Mouse (Mus musculus) spleen, postnatal 4 days (tissue): ENCODE results near the gene Lamb1.

Experiments
- DNase-seq, 2 experiments: peaks; one replicate each; pipeline ENCODE4 v3.0.0; 2022; ENCODE audit warnings: low spot score in 2 of 2

The Lamb1 gene

GRCm38 (mm10) chr12:31283617-31284136, 18.6 kb downstream of the Lamb1 start:
- DNase-seq, result no peak

GRCm38 (mm10) chr12:31289046-31289445, 24.0 kb downstream of the Lamb1 start:
- no peak for DNase-seq

GRCm38 (mm10) chr12:31290951-31291350, 25.9 kb downstream of the Lamb1 start:
- DNase-seq, result no peak

- no peak for DNase-seq
Measured at GRCm38 (mm10) chr12:31293361-31294142, 28.5 kb downstream of the Lamb1 start.

- no peak for DNase-seq
Measured at GRCm38 (mm10) chr12:31294526-31294925, 29.5 kb downstream of the Lamb1 start.

- DNase-seq, result no peak
Measured at GRCm38 (mm10) chr12:31294996-31295395, 30.0 kb downstream of the Lamb1 start.

- no peak for DNase-seq
Measured at GRCm38 (mm10) chr12:31295505-31295904, 30.5 kb downstream of the Lamb1 start.

- DNase-seq, result no peak
Measured at GRCm38 (mm10) chr12:31296097-31296496, 31.1 kb downstream of the Lamb1 start.

GRCm38 (mm10) chr12:31298122-31298521, 33.1 kb downstream of the Lamb1 start:
- DNase-seq, result no peak

- no peak for DNase-seq
Measured at GRCm38 (mm10) chr12:31298530-31298929, 33.5 kb downstream of the Lamb1 start.

GRCm38 (mm10) chr12:31299126-31299525, 34.1 kb downstream of the Lamb1 start:
- DNase-seq, result no peak

GRCm38 (mm10) chr12:31299676-31300197, 34.7 kb downstream of the Lamb1 start:
- DNase-seq, result no peak

- no peak for DNase-seq
Measured at GRCm38 (mm10) chr12:31300276-31300675, 35.2 kb downstream of the Lamb1 start.

- no peak for DNase-seq
Measured at GRCm38 (mm10) chr12:31302266-31302665, 37.2 kb downstream of the Lamb1 start.

- no peak for DNase-seq
Measured at GRCm38 (mm10) chr12:31302766-31303511, 37.9 kb downstream of the Lamb1 start.

- no peak for DNase-seq
Measured at GRCm38 (mm10) chr12:31306075-31306675, 41.1 kb downstream of the Lamb1 start.

- no peak for DNase-seq
Measured at GRCm38 (mm10) chr12:31307011-31307410, 42.0 kb downstream of the Lamb1 start.

- no peak for DNase-seq
Measured at GRCm38 (mm10) chr12:31307756-31308155, 42.7 kb downstream of the Lamb1 start.

- DNase-seq, result no peak
Measured at GRCm38 (mm10) chr12:31310687-31311086, 45.7 kb downstream of the Lamb1 start.

GRCm38 (mm10) chr12:31311671-31312265, 46.7 kb downstream of the Lamb1 start:
- DNase-seq, result no peak

- DNase-seq, result no peak
Measured at GRCm38 (mm10) chr12:31312281-31312680, 47.2 kb downstream of the Lamb1 start.

GRCm38 (mm10) chr12:31313136-31313535, 48.1 kb downstream of the Lamb1 start:
- DNase-seq, result no peak
